Mouse (Mus musculus) spleen, adult 2 months (tissue): ENCODE measurements at regions not wholly inside any gene's neighbourhood (a gene's known extent, or its start where the extent isn't known, plus 50 kb on each side); places are given as distances from the start of the nearest gene placed in this dataset.

ENCODE experiments used
- DNase-seq, 2 experiments: peaks; one replicate each; pipeline versions ENCODE4 v3.0.0 to v3.0.0-alpha.2; 2012 to 2021; ENCODE audit warnings: low spot score in 2 of 2, low read depth in 1 of 2
- H3K27ac ChIP-seq: fragments of 200-500 bp; 2 replicates; pipeline ENCODE4 v1.5.1; 2012; ENCODE audit warnings: low read length, inconsistent platforms; ENCODE audit not compliant: insufficient read depth
- H3K27me3 ChIP-seq: fragments of 200-500 bp; 2 replicates; pipeline ENCODE4 v1.6.1; 2012; ENCODE audit warnings: mild to moderate bottlenecking, moderate library complexity, low read length, inconsistent platforms; ENCODE audit not compliant: control insufficient read depth, insufficient read depth
- H3K36me3 ChIP-seq: fragments of 200-500 bp; 2 replicates; pipeline ENCODE4 v1.6.1; 2012; ENCODE audit warnings: mild to moderate bottlenecking, low read length, inconsistent platforms; ENCODE audit not compliant: control insufficient read depth, insufficient read depth
- H3K4me1 ChIP-seq: fragments of 200-500 bp; 2 replicates; pipeline ENCODE4 v1.6.1; 2011; ENCODE audit warnings: inconsistent platforms; ENCODE audit not compliant: control insufficient read depth, insufficient read depth, insufficient read length
- H3K4me3 ChIP-seq: fragments of 200-500 bp; 2 replicates; pipeline ENCODE4 v1.5.1; 2011; ENCODE audit warnings: mild to moderate bottlenecking, inconsistent platforms; ENCODE audit not compliant: insufficient read depth, insufficient read length; ENCODE audit errors: extremely low read depth
- CTCF ChIP-seq: fragments of 200-500 bp; IDR thresholded peaks from 2 replicates; pipeline ENCODE4 v1.5.1; 2011; ENCODE audit warnings: mild to moderate bottlenecking, inconsistent platforms; ENCODE audit not compliant: insufficient read depth, insufficient read length, insufficient replicate concordance; ENCODE audit errors: extremely low read depth
- POLR2A ChIP-seq: fragments of 200-500 bp; IDR thresholded peaks from 2 replicates; pipeline ENCODE4 v1.6.1; 2011; ENCODE audit warnings: low read depth, low read length, inconsistent platforms
- WGBS: fragments of 180-500 bp; shearing (Covaris S2); methylation state at CpG from one replicate; pipeline ENCODE4 v1.1.7; 2018; 5-methylcytosine and 5-hydroxymethylcytosine counted together

GRCm38 (mm10) chr7:71456421-71456820, 105.1 kb upstream of the Gm10295 start:
- DNase-seq = no peak
- no peak for TF ChIP-seq POLR2A
- TF ChIP-seq CTCF = no peak
- H3K27me3 ChIP-seq = no peaks in the 10 kb centered on the region
- no peak overlapping the region for H3K4me3 ChIP-seq
- H3K36me3 ChIP-seq = no peaks in the 10 kb centered on the region
- WGBS = 79% methylated on average over 13 of the region's 13 CpGs
- no peaks in the 10 kb centered on the region for H3K4me1 ChIP-seq
- no peak overlapping the region for H3K27ac ChIP-seq

- Histone ChIP-seq H3K4me3 (no peak overlapping the region), H3K36me3 (no peaks in the 10 kb centered on the region), H3K27ac (no peak overlapping the region), H3K4me1 (no peaks in the 10 kb centered on the region), H3K27me3 (no peaks in the 10 kb centered on the region)
- TF ChIP-seq CTCF = no peak
- TF ChIP-seq POLR2A = no peak
- DNase-seq = no peak
- 87% methylated on average over 11 of the region's 11 CpGs for WGBS
These were observed 89.3 kb upstream of the Gm10295 start for GRCm38 (mm10) chr7:71440330-71441240.

DNA sequence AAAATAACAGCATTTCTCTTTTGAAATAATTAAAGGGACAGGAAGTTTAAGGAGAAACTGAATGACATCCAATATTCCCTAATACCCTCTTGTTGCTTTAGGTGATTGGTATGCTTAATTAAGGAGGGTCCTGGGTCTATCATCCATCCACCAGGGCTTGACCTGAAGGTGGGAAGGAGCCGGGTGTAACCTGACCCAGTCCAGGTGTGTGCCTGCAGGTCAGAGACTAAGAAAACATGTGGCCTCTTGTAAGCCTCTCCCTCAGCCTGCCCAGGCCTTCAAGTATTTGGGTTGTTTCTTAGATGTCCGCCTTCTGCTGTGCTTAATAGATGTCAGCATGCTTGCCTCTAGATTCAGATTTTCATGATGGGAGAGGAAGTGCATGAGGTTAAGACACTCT, 74.7 kb upstream of the Gm10295 start:
- TF ChIP-seq CTCF = no peak
- TF ChIP-seq POLR2A = no peak
- DNase-seq = no peak
- H3K27me3 ChIP-seq = no peaks in the 10 kb centered on the region
- H3K4me1 ChIP-seq = no peaks in the 10 kb centered on the region
- no peak overlapping the region for H3K4me3 ChIP-seq
- H3K36me3 ChIP-seq = no peaks in the 10 kb centered on the region
- no peak overlapping the region for H3K27ac ChIP-seq
- WGBS = 84% methylated on average over 2 of the region's 2 CpGs

- no peaks in the 10 kb centered on the region for H3K36me3 ChIP-seq
- H3K4me3 ChIP-seq = no peak overlapping the region
- no peak overlapping the region for H3K27ac ChIP-seq
- no peak for DNase-seq
- no peaks in the 10 kb centered on the region for H3K4me1 ChIP-seq
- no peaks in the 10 kb centered on the region for H3K27me3 ChIP-seq
- no peak for TF ChIP-seq POLR2A
- 80% methylated on average over 5 of the region's 5 CpGs for WGBS
These were observed 68.0 kb upstream of the Gm10295 start for GRCm38 (mm10) chr7:71419261-71419660.

GRCm38 (mm10) chr7:71418856-71419255, 67.6 kb upstream of the Gm10295 start:
- H3K27ac ChIP-seq = no peak overlapping the region
- 52% methylated on average over 3 of the region's 3 CpGs for WGBS
- TF ChIP-seq CTCF = no peak
- no peak for TF ChIP-seq POLR2A
- no peaks in the 10 kb centered on the region for H3K27me3 ChIP-seq
- H3K4me1 ChIP-seq = no peaks in the 10 kb centered on the region
- H3K36me3 ChIP-seq = no peaks in the 10 kb centered on the region
- no peak overlapping the region for H3K4me3 ChIP-seq
- DNase-seq = no peak

DNA sequence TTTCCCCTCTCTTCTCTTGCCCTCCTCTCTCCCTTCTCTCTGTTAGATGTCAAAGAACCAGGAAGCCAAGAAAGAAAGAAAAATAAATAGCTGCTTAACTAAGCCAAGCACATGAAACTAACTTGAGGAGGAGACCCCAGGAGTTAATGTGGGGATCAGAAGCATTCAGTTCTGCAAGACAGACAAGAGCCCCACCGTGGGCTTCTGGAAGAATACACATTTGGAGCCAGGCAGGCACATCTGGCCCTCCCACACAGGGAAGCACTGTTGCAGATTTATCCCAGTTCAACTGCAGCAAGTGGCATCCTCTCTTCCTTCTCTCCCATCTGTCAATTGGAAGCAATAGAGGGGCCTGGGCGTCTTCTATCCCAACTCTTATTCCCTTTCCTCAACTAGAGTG, 63.5 kb upstream of the Gm10295 start:
- TF ChIP-seq CTCF = no peak
- TF ChIP-seq POLR2A = no peak
- DNase-seq = no peak
- Histone ChIP-seq H3K4me1 (no peaks in the 10 kb centered on the region), H3K27ac (no peak overlapping the region), H3K4me3 (no peak overlapping the region), H3K27me3 (no peaks in the 10 kb centered on the region), H3K36me3 (no peaks in the 10 kb centered on the region)
- whole genome bisulfite sequencing = 57% methylated on average over 2 of the region's 2 CpGs

DNA sequence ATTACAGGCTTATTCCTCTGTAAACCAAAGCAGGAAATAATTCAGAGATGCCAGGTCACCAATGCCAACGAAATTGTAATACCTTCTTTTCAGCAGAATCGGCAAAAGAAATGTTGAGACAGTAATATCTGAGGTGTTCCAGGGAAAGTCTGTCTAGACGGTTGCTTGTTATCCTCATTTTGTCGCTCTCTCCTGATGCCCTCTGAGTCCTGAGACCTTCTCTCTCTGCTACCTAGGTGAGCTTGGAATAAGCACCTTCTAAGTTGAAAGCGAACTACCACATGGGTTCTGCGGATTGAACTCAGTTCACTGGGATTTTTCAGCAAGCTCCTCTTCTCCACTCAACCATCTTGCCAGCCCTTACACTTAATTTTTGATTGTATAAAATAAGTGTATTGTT, 61.8 kb upstream of the Gm10295 start:
- Histone ChIP-seq H3K36me3 (no peaks in the 10 kb centered on the region), H3K4me1 (no peaks in the 10 kb centered on the region), H3K27ac (no peak overlapping the region), H3K27me3 (no peaks in the 10 kb centered on the region), H3K4me3 (no peak overlapping the region)
- 83% methylated on average over 6 of the region's 6 CpGs for WGBS
- DNase-seq = no peak
- no peak for TF ChIP-seq CTCF
- no peak for TF ChIP-seq POLR2A
